Mouse (Mus musculus) neural tube, embryonic 15.5 days (tissue): ENCODE measurements at regions not wholly inside any gene's neighbourhood (a gene's known extent, or its start where the extent isn't known, plus 50 kb on each side); places are given as distances from the start of the nearest gene placed in this dataset.
A peak's percentile ranks its signal among the peaks of the same experiment; 100 is the strongest.

Experiments used
- ATAC-seq: fragments of 200-750 bp; cut with Nextera tagmentation; 2 replicates; pipeline ENCODE4 v1.8.0; 2017; ENCODE audit warnings: mild to moderate bottlenecking, moderate TSS enrichment, moderate library complexity; ENCODE audit not compliant: low FRiP score
- H3K27ac ChIP-seq: fragments of 300-500 bp; sonication (generic); replicated peaks from 2 replicates; pipeline ENCODE4 v1.5.1; 2015; ENCODE audit warnings: mild to moderate bottlenecking, inconsistent platforms
- H3K27me3 ChIP-seq: fragments of 300-500 bp; sonication (generic); replicated peaks from 2 replicates; pipeline ENCODE4 v1.6.1; 2015; ENCODE audit warnings: inconsistent platforms
- H3K36me3 ChIP-seq: fragments of 300-500 bp; sonication (generic); 2 replicates; pipeline ENCODE4 v1.6.1; 2015; ENCODE audit warnings: inconsistent platforms
- H3K4me1 ChIP-seq: fragments of 300-500 bp; sonication (generic); 2 replicates; pipeline ENCODE4 v1.6.1; 2015; ENCODE audit warnings: inconsistent platforms
- H3K4me2 ChIP-seq: fragments of 300-500 bp; sonication (generic); 2 replicates; pipeline ENCODE4 v1.6.1; 2015; ENCODE audit warnings: inconsistent platforms, mild to moderate bottlenecking, moderate library complexity
- H3K4me3 ChIP-seq: fragments of 300-500 bp; sonication (generic); replicated peaks from 2 replicates; pipeline ENCODE4 v1.5.1; 2015; ENCODE audit warnings: mild to moderate bottlenecking, inconsistent platforms
- H3K9ac ChIP-seq: fragments of 300-500 bp; sonication (generic); replicated peaks from 2 replicates; pipeline ENCODE4 v1.6.1; 2015; ENCODE audit warnings: mild to moderate bottlenecking, inconsistent platforms
- H3K9me3 ChIP-seq: fragments of 300-500 bp; sonication (generic); replicated peaks from 2 replicates; pipeline ENCODE4 v1.6.1; 2016; ENCODE audit warnings: inconsistent platforms
- WGBS: fragments of 180-500 bp; shearing (Covaris S2); methylation state at CpG from one replicate; pipeline ENCODE4 v1.1.7; 2015; ENCODE audit warnings: mixed read lengths; 5-methylcytosine and 5-hydroxymethylcytosine counted together

DNA sequence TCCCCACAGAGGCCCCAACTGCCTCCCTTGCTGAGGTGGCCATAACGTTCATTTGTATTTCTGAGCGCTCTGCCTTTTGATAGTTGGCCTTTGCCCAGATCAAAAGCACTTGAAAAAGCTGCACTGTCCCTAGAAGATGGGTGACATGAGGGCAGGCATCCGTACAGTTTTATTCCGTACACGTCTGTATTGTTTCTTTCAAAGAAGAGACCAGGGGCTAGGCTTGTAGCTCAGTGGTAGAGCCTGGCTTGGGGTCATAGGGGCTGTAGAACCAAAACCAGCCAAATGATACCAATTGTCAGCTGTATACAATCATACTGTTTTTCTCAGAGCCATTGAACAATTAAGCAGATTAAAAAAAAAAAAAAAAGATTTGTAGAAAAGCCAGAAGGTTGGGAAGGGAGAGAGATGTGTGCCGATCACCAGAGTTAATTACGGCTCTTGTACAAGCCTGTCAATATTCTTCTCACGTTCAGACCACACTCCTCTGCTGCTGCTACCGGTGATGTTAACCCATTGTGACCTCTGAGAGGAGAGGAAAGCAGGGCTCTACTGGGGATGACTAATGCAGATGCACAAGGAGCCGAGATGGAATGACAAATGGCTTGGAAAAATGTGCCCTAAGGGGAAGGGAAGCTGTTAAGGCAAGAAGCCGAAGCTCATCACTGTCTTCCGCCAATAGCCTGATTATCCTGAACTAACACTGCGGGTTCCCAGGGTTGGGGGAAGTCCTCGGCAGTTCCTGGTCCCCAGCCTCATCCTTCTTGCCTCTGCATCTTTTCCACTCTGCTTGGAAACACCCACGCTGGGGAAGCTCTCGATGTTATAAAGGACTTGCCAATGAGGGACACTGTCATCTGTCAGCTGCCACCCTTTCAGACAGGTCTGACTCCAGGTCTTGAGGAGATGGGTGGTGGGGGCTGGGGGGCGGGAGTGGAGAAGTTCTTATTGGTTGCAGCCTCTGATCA lies 77.8 kb upstream of the Map1b start:
- WGBS: 20% methylated on average over 17 of the region's 17 CpGs
- Histone ChIP-seq H3K4me1 (peaks cover 22% of the 10 kb centered on the region), H3K27me3 (no peaks in the 10 kb centered on the region), H3K4me2 (peak overlapping the region; percentile 34), H3K27ac (no peak overlapping the region), H3K36me3 (no peaks in the 10 kb centered on the region), H3K4me3 (no peak overlapping the region), H3K9me3 (no peaks in the 10 kb centered on the region), H3K9ac (no peak overlapping the region)
- ATAC-seq: peak; percentile 53; the same call in 1 of the 2 replicates

DNA sequence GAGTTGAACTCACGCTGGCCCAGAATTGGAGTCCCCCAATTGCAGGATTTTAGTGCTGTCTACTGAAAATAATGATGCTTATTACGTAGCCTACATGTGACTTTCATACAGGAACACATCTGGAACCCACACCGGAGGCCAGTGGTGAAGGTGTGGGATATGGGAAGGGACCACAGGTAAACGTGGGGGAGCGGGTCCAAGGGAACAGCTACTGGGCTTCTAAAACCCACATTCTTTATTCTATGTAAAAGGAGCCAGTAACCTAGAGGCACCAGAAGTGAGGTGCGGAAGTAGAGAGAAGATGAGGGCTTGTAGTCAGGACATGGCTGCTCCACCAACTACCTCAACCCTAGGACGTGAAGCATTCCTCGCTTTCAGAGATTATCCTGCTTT lies 76.9 kb upstream of the Map1b start:
- Histone ChIP-seq H3K4me2 (no peak overlapping the region), H3K27me3 (no peaks in the 10 kb centered on the region), H3K9ac (no peak overlapping the region), H3K9me3 (no peaks in the 10 kb centered on the region), H3K27ac (no peak overlapping the region), H3K4me1 (peaks cover 22% of the 10 kb centered on the region), H3K4me3 (no peak overlapping the region), H3K36me3 (no peaks in the 10 kb centered on the region)
- ATAC-seq: no peak
- 55% methylated on average over 8 of the region's 8 CpGs for WGBS

DNA sequence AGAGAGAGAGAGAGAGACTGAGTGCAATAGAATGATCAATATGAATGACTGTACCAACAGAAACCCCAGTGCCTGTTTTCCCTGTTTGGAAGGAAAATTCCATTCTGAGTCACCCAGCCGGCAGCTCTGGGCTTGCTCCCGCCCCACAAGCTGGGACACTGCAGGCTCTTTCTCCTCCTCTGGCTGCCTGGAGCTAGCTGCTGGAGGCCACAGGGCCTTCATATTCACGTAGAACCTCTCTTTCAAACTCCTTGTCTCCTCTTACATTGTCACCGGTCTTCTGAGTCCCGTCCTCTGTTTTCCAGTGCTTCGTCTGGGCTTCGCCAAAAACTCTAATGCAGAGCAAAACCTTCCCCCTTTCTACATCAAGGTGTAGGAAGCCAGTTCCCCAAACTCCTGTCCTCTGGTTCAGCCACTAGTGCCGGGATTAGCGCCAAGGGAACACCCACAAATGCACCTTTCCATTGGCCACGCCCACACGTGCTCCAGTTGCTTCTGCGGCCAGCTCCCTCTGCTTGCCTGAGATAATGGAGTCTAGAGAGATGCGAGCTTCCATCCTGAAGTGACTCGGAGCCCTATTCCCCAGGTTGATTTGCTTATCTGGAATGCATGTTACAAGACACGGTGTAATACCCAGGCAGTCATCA lies 76.4 kb upstream of the Map1b start:
- Histone ChIP-seq H3K27me3 (no peaks in the 10 kb centered on the region), H3K36me3 (no peaks in the 10 kb centered on the region), H3K4me3 (no peak overlapping the region), H3K27ac (no peak overlapping the region), H3K4me2 (no peak overlapping the region), H3K9me3 (no peaks in the 10 kb centered on the region), H3K4me1 (peaks cover 22% of the 10 kb centered on the region), H3K9ac (no peak overlapping the region)
- no peak for ATAC-seq
- 25% methylated on average over 15 of the region's 15 CpGs for WGBS

DNA sequence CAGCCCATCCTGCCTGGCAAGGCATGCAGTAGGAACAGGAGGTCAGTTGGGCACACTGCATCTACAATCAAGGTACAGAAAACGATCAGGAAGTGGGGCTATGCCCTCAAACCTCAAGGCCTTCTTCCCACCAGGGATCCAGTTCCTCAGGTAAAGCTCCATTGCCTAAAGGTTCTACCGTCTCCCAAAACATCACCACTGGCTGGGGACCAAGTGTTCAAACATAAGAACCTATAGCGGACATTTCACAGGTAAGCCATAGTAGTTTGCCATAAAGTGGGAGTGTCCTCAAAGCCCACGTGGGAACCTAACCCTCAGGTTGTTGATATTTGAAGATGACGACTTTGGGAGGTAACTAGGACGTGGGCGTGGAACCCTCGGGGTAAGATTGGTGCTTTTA lies 72.3 kb upstream of the Map1b start:
- no peak for ATAC-seq

DNA sequence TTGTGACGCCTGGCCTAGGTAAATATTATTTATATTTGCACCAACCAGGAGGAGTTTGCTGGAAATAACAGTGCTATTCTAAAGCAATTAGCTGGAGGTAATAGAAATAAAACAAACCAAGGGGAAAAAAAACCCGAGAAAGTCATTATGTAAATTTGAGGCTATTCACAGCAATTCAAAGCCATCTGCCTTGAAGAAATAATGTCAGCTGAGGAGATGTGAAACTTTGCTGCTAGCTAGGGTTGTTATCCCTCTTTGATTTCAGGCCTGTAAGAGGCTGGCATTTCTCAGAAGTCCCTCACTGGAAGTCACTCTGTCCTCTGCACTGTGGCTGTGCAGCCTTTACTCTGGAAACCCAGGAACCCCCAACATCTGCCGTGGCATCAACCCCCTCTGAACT lies 67.5 kb upstream of the Map1b start:
- no peak for ATAC-seq
- Histone ChIP-seq H3K4me2 (no peak overlapping the region), H3K9ac (no peak overlapping the region), H3K9me3 (no peaks in the 10 kb centered on the region), H3K36me3 (no peaks in the 10 kb centered on the region), H3K4me1 (peaks cover 13% of the 10 kb centered on the region), H3K27me3 (no peaks in the 10 kb centered on the region), H3K27ac (peak overlapping the region; percentile 45; the same call in 1 of the 2 replicates), H3K4me3 (no peak overlapping the region)
- WGBS: 14% methylated on average over 3 of the region's 3 CpGs

More for the DNA sequence above, 72.3 kb upstream of the Map1b start:
- Histone ChIP-seq H3K27ac (no peak overlapping the region), H3K4me3 (no peak overlapping the region), H3K4me2 (no peak overlapping the region), H3K27me3 (no peaks in the 10 kb centered on the region), H3K9me3 (no peaks in the 10 kb centered on the region), H3K9ac (no peak overlapping the region), H3K4me1 (peaks cover 16% of the 10 kb centered on the region), H3K36me3 (no peaks in the 10 kb centered on the region)
- 88% methylated on average over 8 of the region's 8 CpGs for WGBS

DNA sequence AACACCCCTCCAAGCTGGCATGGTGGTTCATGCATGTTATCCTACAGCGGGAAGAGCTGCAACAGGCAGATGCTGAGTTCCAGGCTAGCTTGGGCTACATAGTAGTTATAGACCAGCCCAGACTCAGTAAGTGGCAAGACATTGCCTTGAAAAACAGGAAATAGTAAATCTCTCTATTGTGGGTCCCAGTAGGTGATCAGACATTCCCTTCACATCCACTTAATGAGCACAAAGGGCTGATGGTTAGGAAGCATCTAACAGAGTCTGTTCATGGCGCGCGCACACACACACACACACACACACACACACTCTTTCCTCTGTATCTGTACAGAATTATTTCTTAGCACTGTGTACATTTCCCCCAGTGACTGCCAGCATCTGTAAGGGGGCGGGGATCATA lies 64.0 kb upstream of the Map1b start:
- Histone ChIP-seq H3K4me3 (no peak overlapping the region), H3K4me2 (no peak overlapping the region), H3K4me1 (peaks cover 16% of the 10 kb centered on the region), H3K9me3 (no peaks in the 10 kb centered on the region), H3K36me3 (no peaks in the 10 kb centered on the region), H3K27ac (no peak overlapping the region), H3K27me3 (no peaks in the 10 kb centered on the region), H3K9ac (no peak overlapping the region)
- 65% methylated on average over 5 of the region's 5 CpGs for WGBS
- ATAC-seq: no peak

DNA sequence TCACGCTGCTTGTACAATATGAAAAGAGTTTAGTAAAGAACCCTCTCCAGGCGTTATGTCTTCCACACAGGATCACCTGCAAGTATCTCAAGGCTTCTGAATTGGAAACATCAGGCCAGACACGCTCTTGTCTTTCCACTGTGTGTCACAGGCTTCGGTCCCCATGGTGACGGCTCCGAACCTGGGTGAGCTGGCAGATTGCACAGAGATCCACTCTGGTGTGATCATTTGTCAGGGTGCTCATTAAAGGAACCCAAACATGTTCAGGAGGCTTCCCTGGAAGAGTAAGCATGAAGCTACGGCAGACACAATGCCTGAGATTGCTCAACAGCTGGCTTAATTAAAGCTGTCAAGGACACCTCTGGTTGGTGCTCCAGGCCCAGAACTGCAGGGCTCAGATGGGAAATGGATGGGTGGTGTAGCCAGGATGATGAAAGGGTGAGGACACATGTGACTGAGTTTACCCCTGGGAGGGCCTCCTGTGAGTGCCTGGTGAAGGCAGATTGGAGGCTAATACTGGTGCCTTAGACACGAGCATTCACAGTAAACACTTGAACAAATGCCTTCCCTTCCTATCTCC lies 63.3 kb upstream of the Map1b start:
- Histone ChIP-seq H3K4me1 (peaks cover 16% of the 10 kb centered on the region), H3K27me3 (no peaks in the 10 kb centered on the region), H3K4me3 (no peak overlapping the region), H3K36me3 (no peaks in the 10 kb centered on the region), H3K9me3 (no peaks in the 10 kb centered on the region), H3K9ac (no peak overlapping the region), H3K27ac (no peak overlapping the region), H3K4me2 (no peak overlapping the region)
- peak; percentile 47 for ATAC-seq
- WGBS: 55% methylated on average over 8 of the region's 8 CpGs

DNA sequence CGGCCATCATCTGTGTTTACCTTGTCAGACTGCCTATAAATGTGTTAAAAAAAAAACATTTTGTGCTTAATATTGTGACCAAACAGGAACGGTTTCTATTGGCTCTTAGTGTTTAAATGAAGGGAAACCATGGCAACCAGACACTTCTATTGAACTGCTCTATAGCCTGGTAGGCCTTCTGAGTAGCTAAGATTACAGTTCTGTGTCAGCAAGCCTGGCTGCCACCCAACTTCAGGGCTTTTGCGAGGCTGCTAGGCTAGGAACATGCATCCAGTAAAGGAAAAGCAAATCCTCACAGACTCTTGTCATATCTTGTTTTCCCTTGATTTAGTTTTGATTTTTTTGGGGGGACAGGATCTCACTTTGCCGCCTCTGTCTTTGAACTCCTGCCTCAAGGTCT lies 61.3 kb upstream of the Map1b start:
- no peaks in the 10 kb centered on the region for H3K9me3 ChIP-seq
- no peak overlapping the region for H3K4me2 ChIP-seq
- H3K27me3 ChIP-seq: no peaks in the 10 kb centered on the region
- H3K9ac ChIP-seq: no peak overlapping the region
- H3K27ac ChIP-seq: no peak overlapping the region
- H3K36me3 ChIP-seq: no peaks in the 10 kb centered on the region
- H3K4me3 ChIP-seq: no peak overlapping the region
- WGBS: 72% methylated on average over 4 of the region's 4 CpGs
- ATAC-seq: no peak
- peaks cover 12% of the 10 kb centered on the region for H3K4me1 ChIP-seq

DNA sequence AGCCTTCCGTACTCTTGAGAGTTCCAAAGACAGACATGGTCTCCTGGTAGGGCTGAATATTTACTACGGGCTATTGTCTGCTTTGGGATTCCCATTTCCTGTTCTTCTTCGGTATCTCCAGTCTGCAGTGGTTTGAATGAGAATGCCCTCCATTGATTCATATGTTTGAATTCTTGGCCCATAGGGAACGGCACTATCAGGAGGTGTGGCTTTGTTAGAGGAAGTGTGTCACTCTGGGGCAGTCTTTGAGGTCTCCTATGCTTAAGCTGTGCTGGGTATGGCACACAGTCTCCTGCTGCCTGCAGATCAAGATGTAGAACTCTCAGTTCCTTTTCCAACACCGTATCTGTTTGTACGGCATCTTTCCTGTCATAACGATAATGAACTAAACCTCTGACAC lies 56.7 kb upstream of the Map1b start:
- WGBS: 86% methylated on average over 7 of the region's 7 CpGs
- H3K4me2 ChIP-seq: no peak overlapping the region
- ATAC-seq: no peak

DNA sequence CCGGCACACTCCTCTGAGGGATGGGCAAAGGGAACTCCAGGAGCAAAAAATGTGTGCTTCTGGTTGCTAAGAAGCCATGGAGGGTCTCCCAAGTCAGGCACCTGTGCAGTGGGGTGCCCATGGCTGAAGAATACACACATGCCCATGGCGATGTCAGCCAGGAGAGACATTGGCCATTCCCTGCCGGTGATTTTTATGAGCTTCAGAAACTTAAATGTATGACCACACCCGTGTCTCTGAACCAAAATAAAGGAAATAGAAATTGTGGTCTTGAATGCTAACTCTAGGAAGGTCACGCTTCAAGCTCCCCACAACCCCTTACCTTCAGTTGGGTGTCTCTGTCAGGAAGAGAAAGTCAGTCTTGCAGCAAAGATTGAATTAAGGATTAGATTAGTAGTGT lies 56.0 kb upstream of the Map1b start:
- no peaks in the 10 kb centered on the region for H3K9me3 ChIP-seq
- no peak overlapping the region for H3K9ac ChIP-seq
- no peak for ATAC-seq
- no peaks in the 10 kb centered on the region for H3K36me3 ChIP-seq
- H3K4me2 ChIP-seq: no peak overlapping the region
- no peaks in the 10 kb centered on the region for H3K27me3 ChIP-seq
- no peak overlapping the region for H3K27ac ChIP-seq
- H3K4me1 ChIP-seq: no peaks in the 10 kb centered on the region
- no peak overlapping the region for H3K4me3 ChIP-seq
- WGBS: 86% methylated on average over 5 of the region's 5 CpGs

More for the DNA sequence above, 56.7 kb upstream of the Map1b start:
- Histone ChIP-seq H3K36me3 (no peaks in the 10 kb centered on the region), H3K9me3 (no peaks in the 10 kb centered on the region), H3K4me1 (0 out of 2 replicates have a peak, but pooled peaks cover 3% of the 10 kb centered on the region), H3K9ac (no peak overlapping the region), H3K27me3 (no peaks in the 10 kb centered on the region), H3K27ac (no peak overlapping the region), H3K4me3 (no peak overlapping the region)
